Mouse (Mus musculus): ENCODE data around the gene Lrrc25. TPM values are rescaled to one million over a fixed set of nuclear protein-coding genes. Genes with fewer than 3 reads are reported as not detected.

Lrrc25 gene
- polyA plus RNA-seq, 1 experiment, result not detected

DNA sequence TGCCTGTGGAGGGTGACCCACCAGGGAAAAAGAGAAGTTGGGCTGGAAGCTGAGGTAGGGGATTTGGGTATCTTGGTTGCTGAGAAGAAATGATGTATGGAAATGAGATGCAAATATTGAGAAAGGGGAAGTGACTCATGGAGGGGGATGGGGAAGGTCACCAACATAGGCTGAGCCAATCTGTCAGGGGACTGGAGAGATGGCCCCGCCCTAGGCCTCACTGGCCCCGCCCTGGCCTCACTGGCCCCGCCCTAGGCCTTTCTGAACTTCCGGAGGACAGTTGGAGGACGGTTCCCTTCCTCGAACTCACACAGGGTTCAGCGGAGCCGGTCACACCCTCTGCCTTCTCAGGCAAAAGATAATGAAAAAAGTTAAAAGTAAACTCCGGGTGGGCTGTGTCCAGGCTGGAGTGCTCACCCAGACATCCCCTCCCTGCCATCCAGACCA, 3.0 kb downstream of the Lrrc25 start:
- H3K27me3 ChIP-seq (ENCODE audit: control insufficient read depth, insufficient read depth, insufficient read length), result no peaks in the 10 kb centered on the region
- no peaks in the 10 kb centered on the region for H3K36me3 ChIP-seq (ENCODE audit: control insufficient read depth, insufficient read depth)
- no peak overlapping the region for H3K4me2 ChIP-seq (ENCODE audit: low read depth)
- no peak for TF ChIP-seq TCF3 (IDR thresholded peaks at IDR 0.05; ENCODE audit: insufficient read length, low read depth)
- no peak for TF ChIP-seq POLR2A (IDR thresholded peaks at IDR 0.05; ENCODE audit: insufficient read length, low read depth)
- no peak for TF ChIP-seq REST (IDR thresholded peaks at IDR 0.05; ENCODE audit: insufficient read depth, insufficient read length)
- no peak for TF ChIP-seq POLR2AphosphoS2 (IDR thresholded peaks at IDR 0.05; ENCODE audit: insufficient read length, low read depth)
- no peak for TF ChIP-seq MAX (IDR thresholded peaks at IDR 0.05; ENCODE audit: low read depth)
- no peak for TF ChIP-seq USF1 (IDR thresholded peaks at IDR 0.05; ENCODE audit: low read depth)
- TF ChIP-seq CEBPB (IDR thresholded peaks at IDR 0.05; ENCODE audit: insufficient read depth, poor library complexity, severe bottlenecking), result no peak
- TF ChIP-seq MYOD1 (IDR thresholded peaks at IDR 0.05; ENCODE audit: control insufficient read depth in 1 of 3, insufficient read length in 2 of 3, low read depth in 2 of 3), result no peak
- TF ChIP-seq SRF (IDR thresholded peaks at IDR 0.05; ENCODE audit: control insufficient read depth, insufficient read length, low read depth), result no peak
- H3K4me3 ChIP-seq, result no peak overlapping the region
- H3K79me2 ChIP-seq (ENCODE audit: control insufficient read depth, insufficient read depth), result no peaks in the 10 kb centered on the region
- no peak overlapping the region for H3ac ChIP-seq (ENCODE audit: control insufficient read depth, insufficient read length)

DNA sequence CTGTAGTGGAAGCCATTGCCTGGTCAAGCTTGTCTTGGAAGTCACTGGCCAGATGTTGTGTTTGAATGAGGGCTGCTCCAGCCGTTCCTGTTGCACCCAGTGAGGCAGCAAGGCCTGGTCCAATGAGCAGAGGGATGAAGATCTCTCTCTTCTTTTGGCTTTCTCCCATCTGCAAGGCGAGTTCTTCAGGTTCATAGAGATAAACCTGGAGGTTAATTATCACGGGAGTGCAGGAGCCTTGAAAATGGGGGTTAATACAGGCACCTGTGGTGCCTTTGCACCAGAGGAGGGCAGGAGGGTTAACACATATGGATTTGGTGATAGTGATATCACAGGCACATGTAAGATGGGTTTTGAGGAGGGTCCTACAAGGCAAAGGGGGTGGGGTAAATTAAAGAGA, 6.3 kb downstream of the Lrrc25 start:
- H3K27me3 ChIP-seq (ENCODE audit: control insufficient read depth, insufficient read depth, insufficient read length), result no peaks in the 10 kb centered on the region
- no peak overlapping the region for H3K4me3 ChIP-seq
- no peak for TF ChIP-seq E2F4 (IDR thresholded peaks at IDR 0.05; ENCODE audit: insufficient read depth)
- TF ChIP-seq SRF (IDR thresholded peaks at IDR 0.05; ENCODE audit: control insufficient read depth, insufficient read length, low read depth), result no peak
- TF ChIP-seq MYOG (IDR thresholded peaks at IDR 0.05; ENCODE audit: control insufficient read depth in 1 of 3, insufficient read depth in 1 of 3, insufficient read length in 2 of 3, low read depth in 2 of 3), result no peak
- no peak for TF ChIP-seq POLR2AphosphoS2 (IDR thresholded peaks at IDR 0.05; ENCODE audit: insufficient read length, low read depth)
- no peak for TF ChIP-seq REST (IDR thresholded peaks at IDR 0.05; ENCODE audit: insufficient read depth, insufficient read length)
- TF ChIP-seq POLR2A (IDR thresholded peaks at IDR 0.05; ENCODE audit: insufficient read length, low read depth), result no peak
- no peak for TF ChIP-seq TCF3 (IDR thresholded peaks at IDR 0.05; ENCODE audit: insufficient read length, low read depth)
- no peak for TF ChIP-seq USF1 (IDR thresholded peaks at IDR 0.05; ENCODE audit: low read depth)
- TF ChIP-seq MAX (IDR thresholded peaks at IDR 0.05; ENCODE audit: low read depth), result no peak
- TF ChIP-seq CEBPB (IDR thresholded peaks at IDR 0.05; ENCODE audit: insufficient read depth, poor library complexity, severe bottlenecking), result no peak
- no peak for TF ChIP-seq MYOD1 (IDR thresholded peaks at IDR 0.05; ENCODE audit: control insufficient read depth in 1 of 3, insufficient read length in 2 of 3, low read depth in 2 of 3)
- no peak for TF ChIP-seq TCF12 (IDR thresholded peaks at IDR 0.05; ENCODE audit: insufficient read depth, poor library complexity, severe bottlenecking)
- no peak overlapping the region for H3K4me2 ChIP-seq (ENCODE audit: low read depth)
- H3ac ChIP-seq (ENCODE audit: control insufficient read depth, insufficient read length), result no peak overlapping the region
- H3K36me3 ChIP-seq (ENCODE audit: control insufficient read depth, insufficient read depth), result no peaks in the 10 kb centered on the region
- H3K79me2 ChIP-seq (ENCODE audit: control insufficient read depth, insufficient read depth), result no peaks in the 10 kb centered on the region

DNA sequence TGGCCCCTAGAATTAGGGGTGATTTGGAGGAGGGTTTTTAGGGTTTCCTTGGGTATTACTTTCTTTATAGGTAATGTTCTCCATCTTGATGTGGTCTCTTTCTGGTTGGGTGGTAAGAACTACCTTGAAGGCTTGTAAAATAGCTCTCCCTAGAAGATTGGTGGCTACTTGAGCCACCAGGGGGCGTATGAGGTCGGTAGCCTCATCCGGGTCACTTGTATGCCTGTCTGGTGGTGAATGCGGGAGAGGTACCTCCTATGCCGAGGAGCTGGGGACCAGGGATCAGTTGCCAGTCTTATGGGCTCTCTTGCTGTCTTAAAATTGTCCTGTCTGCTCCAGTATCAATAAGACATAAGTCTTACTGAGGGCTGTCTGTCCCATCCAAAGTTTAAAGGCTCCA, 9.1 kb downstream of the Lrrc25 start:
- no peaks in the 10 kb centered on the region for H3K27me3 ChIP-seq (ENCODE audit: control insufficient read depth, insufficient read depth, insufficient read length)
- H3K36me3 ChIP-seq (ENCODE audit: control insufficient read depth, insufficient read depth), result no peaks in the 10 kb centered on the region
- no peak overlapping the region for H3ac ChIP-seq (ENCODE audit: control insufficient read depth, insufficient read length)
- no peaks in the 10 kb centered on the region for H3K79me2 ChIP-seq (ENCODE audit: control insufficient read depth, insufficient read depth)
- no peak for TF ChIP-seq MYOD1 (IDR thresholded peaks at IDR 0.05; ENCODE audit: control insufficient read depth in 1 of 3, insufficient read length in 2 of 3, low read depth in 2 of 3)
- no peak for TF ChIP-seq TCF3 (IDR thresholded peaks at IDR 0.05; ENCODE audit: insufficient read length, low read depth)
- TF ChIP-seq POLR2AphosphoS2 (IDR thresholded peaks at IDR 0.05; ENCODE audit: insufficient read length, low read depth), result no peak
- TF ChIP-seq SRF (IDR thresholded peaks at IDR 0.05; ENCODE audit: control insufficient read depth, insufficient read length, low read depth), result no peak
- no peak for TF ChIP-seq USF1 (IDR thresholded peaks at IDR 0.05; ENCODE audit: low read depth)
- TF ChIP-seq MAX (IDR thresholded peaks at IDR 0.05; ENCODE audit: low read depth), result no peak
- TF ChIP-seq TCF12 (IDR thresholded peaks at IDR 0.05; ENCODE audit: insufficient read depth, poor library complexity, severe bottlenecking), result no peak
- TF ChIP-seq POLR2A (IDR thresholded peaks at IDR 0.05; ENCODE audit: insufficient read length, low read depth), result no peak
- TF ChIP-seq E2F4 (IDR thresholded peaks at IDR 0.05; ENCODE audit: insufficient read depth), result no peak
- no peak for TF ChIP-seq CEBPB (IDR thresholded peaks at IDR 0.05; ENCODE audit: insufficient read depth, poor library complexity, severe bottlenecking)
- no peak for TF ChIP-seq MYOG (IDR thresholded peaks at IDR 0.05; ENCODE audit: control insufficient read depth in 1 of 3, insufficient read depth in 1 of 3, insufficient read length in 2 of 3, low read depth in 2 of 3)
- no peak for TF ChIP-seq REST (IDR thresholded peaks at IDR 0.05; ENCODE audit: insufficient read depth, insufficient read length)
- no peak overlapping the region for H3K4me3 ChIP-seq
- no peak overlapping the region for H3K4me2 ChIP-seq (ENCODE audit: low read depth)

DNA sequence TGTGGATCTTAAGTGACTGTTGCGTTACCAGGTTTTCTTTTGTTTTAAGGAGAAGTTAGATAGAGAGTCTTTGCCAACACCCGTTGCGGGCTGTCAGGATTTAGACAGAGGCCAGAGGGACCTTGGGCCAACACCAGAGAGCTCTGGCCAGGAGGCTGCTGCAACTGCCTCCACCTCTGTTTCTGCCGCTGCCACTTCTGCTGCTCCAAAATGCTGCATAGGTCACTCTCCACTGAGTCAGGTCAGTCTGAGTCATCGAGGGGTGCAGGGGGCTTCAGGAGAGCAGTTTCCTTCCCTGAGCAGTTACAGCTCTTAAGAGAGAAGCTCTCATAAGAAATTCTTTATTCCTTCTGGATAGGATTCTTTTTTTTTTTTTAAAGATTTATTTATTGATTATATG, 11.1 kb downstream of the Lrrc25 start:
- Histone ChIP-seq H3ac (ENCODE audit: control insufficient read depth, insufficient read length) (no peak overlapping the region), H3K27me3 (ENCODE audit: control insufficient read depth, insufficient read depth, insufficient read length) (no peaks in the 10 kb centered on the region), H3K79me2 (ENCODE audit: control insufficient read depth, insufficient read depth) (no peaks in the 10 kb centered on the region), H3K4me3 (no peak overlapping the region), H3K36me3 (ENCODE audit: control insufficient read depth, insufficient read depth) (no peaks in the 10 kb centered on the region), H3K4me2 (ENCODE audit: low read depth) (no peak overlapping the region)
- TF ChIP-seq POLR2AphosphoS2 (IDR thresholded peaks at IDR 0.05; ENCODE audit: insufficient read length, low read depth) (no peak), CEBPB (IDR thresholded peaks at IDR 0.05; ENCODE audit: insufficient read depth, poor library complexity, severe bottlenecking) (0 out of 2 replicates have a peak, but pooled peaks have one; percentile 23)

DNA sequence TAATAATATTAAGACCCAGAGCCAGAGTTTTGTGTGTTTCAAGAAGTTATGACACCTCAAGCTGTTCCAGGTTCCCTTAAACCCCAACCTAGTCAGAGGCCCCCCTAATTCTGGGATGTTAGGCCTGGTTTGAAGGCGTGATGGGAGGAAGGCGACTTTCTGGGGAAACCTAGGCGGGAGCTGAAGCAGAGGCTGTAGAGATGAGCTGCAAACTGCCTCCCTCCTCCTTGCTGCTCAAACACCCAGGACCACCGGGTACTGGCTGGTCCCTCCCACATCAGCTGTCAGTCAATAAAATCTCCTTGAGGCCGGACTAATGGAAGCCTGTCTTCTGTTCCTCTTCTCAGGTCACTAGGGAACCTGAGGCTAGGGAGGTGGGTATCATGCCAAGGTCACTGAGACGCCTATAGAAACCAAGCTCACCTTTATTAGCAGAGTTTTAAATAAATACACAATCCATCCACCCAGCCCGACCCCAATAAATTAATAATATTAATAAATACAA, 13.1 kb downstream of the Lrrc25 start:
- Histone ChIP-seq H3K36me3 (ENCODE audit: control insufficient read depth, insufficient read depth) (no peaks in the 10 kb centered on the region), H3K27me3 (ENCODE audit: control insufficient read depth, insufficient read depth, insufficient read length) (no peaks in the 10 kb centered on the region), H3K79me2 (ENCODE audit: control insufficient read depth, insufficient read depth) (no peaks in the 10 kb centered on the region), H3K4me2 (ENCODE audit: low read depth) (no peak overlapping the region), H3K4me3 (peak overlapping the region; percentile 52), H3ac (ENCODE audit: control insufficient read depth, insufficient read length) (no peak overlapping the region)
- TF ChIP-seq POLR2AphosphoS2 (IDR thresholded peaks at IDR 0.05; ENCODE audit: insufficient read length, low read depth), result no peak
- TF ChIP-seq MAX (IDR thresholded peaks at IDR 0.05; ENCODE audit: low read depth), result no peak
- no peak for TF ChIP-seq USF1 (IDR thresholded peaks at IDR 0.05; ENCODE audit: low read depth)
- TF ChIP-seq TCF12 (IDR thresholded peaks at IDR 0.05; ENCODE audit: insufficient read depth, poor library complexity, severe bottlenecking), result no peak
- TF ChIP-seq POLR2A (IDR thresholded peaks at IDR 0.05; ENCODE audit: insufficient read length, low read depth), result no peak
- TF ChIP-seq REST (IDR thresholded peaks at IDR 0.05; ENCODE audit: insufficient read depth, insufficient read length), result no peak
- TF ChIP-seq CEBPB (IDR thresholded peaks at IDR 0.05; ENCODE audit: insufficient read depth, poor library complexity, severe bottlenecking), result no peak
- TF ChIP-seq E2F4 (IDR thresholded peaks at IDR 0.05; ENCODE audit: insufficient read depth), result no peak
- no peak for TF ChIP-seq TCF3 (IDR thresholded peaks at IDR 0.05; ENCODE audit: insufficient read length, low read depth)
- no peak for TF ChIP-seq SRF (IDR thresholded peaks at IDR 0.05; ENCODE audit: control insufficient read depth, insufficient read length, low read depth)
- TF ChIP-seq MYOG (IDR thresholded peaks at IDR 0.05; ENCODE audit: control insufficient read depth in 1 of 3, insufficient read depth in 1 of 3, insufficient read length in 2 of 3, low read depth in 2 of 3), result no peak
- no peak for TF ChIP-seq MYOD1 (IDR thresholded peaks at IDR 0.05; ENCODE audit: control insufficient read depth in 1 of 3, insufficient read length in 2 of 3, low read depth in 2 of 3)

Measured in myocyte (in vitro differentiated cells).